Comparison of ENCODE assay signal across 12 mouse cellular contexts in the genomic region with DNA sequence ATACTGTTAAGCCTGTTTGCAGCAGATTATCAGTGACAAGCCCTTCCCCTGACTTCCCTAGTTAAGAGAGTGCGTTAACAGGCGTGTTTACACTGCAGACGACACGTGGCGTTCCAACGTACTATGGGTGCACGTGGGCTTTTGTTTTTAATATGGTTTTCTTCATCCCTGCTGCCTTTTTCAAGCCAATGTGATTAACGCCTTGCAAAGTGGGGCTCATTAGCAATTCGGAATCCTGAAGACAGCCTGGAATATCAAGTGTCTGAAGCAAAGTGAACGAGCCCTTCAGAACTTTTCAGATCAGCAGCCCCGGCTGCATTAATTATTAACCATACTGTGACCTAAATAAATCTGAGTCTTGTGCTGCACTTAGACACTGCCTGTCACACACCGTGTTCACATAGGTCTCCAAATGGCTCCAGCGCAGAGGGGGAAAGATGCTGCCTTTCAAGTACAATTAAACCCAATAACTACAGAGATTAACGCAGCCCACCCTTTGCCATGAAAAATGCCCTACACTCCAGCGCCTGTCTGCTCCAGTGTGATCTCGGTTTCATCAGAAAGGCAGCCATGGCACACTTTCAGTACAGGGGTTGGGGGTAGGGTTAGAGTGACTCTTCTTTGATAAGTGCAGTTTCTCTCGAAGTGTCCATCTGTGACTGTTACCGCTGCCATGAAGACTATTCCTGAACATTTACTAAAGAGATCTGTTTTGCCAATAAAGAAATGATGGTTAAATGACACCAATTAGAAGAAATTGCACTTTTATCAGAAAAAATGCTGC.
DNase-seq lines count a peak whose midpoint lies in the region; ATAC-seq lines count a peak whose summit lies in the region.
"Had no signal": no experiment of that assay in that cellular context is flagged by ENCODE, and none has a peak within 500 bp of the region (broad histone marks: within the 10 kb centered on the region; RNA-seq: fewer than 3 reads in every experiment).

No protein-coding gene starts in this region.

- DNase-seq in forebrain, embryonic 11.5 days (ENCODE audit: low spot score): no peak
- peak; percentile 60 for DNase-seq in yolk sac, embryonic 10.5 days (ENCODE audit: low spot score)
- no peak for DNase-seq in limb, embryonic 10.5 days (ENCODE audit: low spot score)
- DNase-seq in thymus, postnatal 14 days: no peak
- DNase-seq: adrenal gland, postnatal 25 days; cerebellum, adult 18-20 months; gastrocnemius, postnatal 36 days; lung, adult 18-20 months had no signal

- WGBS in forebrain, embryonic 13.5 days: 37% methylated on average over 18 of the region's 18 CpGs
- WGBS in forebrain, embryonic 11.5 days: 68% methylated on average over 18 of the region's 18 CpGs
- 41% methylated on average over 18 of the region's 18 CpGs for WGBS in midbrain, embryonic 16.5 days
- WGBS in midbrain, embryonic 13.5 days: 51% methylated on average over 18 of the region's 18 CpGs
- 62% methylated on average over 18 of the region's 18 CpGs for WGBS in liver, embryonic 12.5 days (ENCODE audit: insufficient replicate concordance)
- WGBS in limb, embryonic 10.5 days: 81% methylated on average over 18 of the region's 18 CpGs

- no peak overlapping the region for H3K9ac ChIP-seq in forebrain, embryonic 13.5 days
- no peak overlapping the region for H3K9ac ChIP-seq in forebrain, embryonic 11.5 days (ENCODE audit: low read length)
- no peak overlapping the region for H3K9ac ChIP-seq in midbrain, embryonic 16.5 days (ENCODE audit: low read depth, low read length)
- no peak overlapping the region for H3K9ac ChIP-seq in midbrain, embryonic 13.5 days (replicated peaks)
- H3K9ac ChIP-seq in liver, embryonic 12.5 days: no peak overlapping the region

- H3K27me3 ChIP-seq in forebrain, embryonic 13.5 days: peaks cover 10% of the 10 kb centered on the region
- H3K27me3 ChIP-seq in forebrain, embryonic 11.5 days (ENCODE audit: control insufficient read depth, insufficient read depth, low read length): no peaks in the 10 kb centered on the region
- H3K27me3 ChIP-seq in midbrain, embryonic 16.5 days (ENCODE audit: control insufficient read depth, insufficient read depth, low read depth, low read length): no peaks in the 10 kb centered on the region
- H3K27me3 ChIP-seq in midbrain, embryonic 13.5 days: no peaks in the 10 kb centered on the region
- H3K27me3 ChIP-seq in liver, embryonic 12.5 days (replicated peaks): no peaks in the 10 kb centered on the region
- no peaks in the 10 kb centered on the region for H3K27me3 ChIP-seq in limb, embryonic 10.5 days (ENCODE audit: low read depth, poor library complexity, severe bottlenecking)

- no peaks in the 10 kb centered on the region for H3K36me3 ChIP-seq in forebrain, embryonic 13.5 days (ENCODE audit: poor library complexity, severe bottlenecking)
- H3K36me3 ChIP-seq in forebrain, embryonic 11.5 days (ENCODE audit: control insufficient read depth, insufficient read depth, low read length): no peaks in the 10 kb centered on the region
- no peaks in the 10 kb centered on the region for H3K36me3 ChIP-seq in midbrain, embryonic 16.5 days (ENCODE audit: control insufficient read depth, insufficient read depth, low read length)
- no peaks in the 10 kb centered on the region for H3K36me3 ChIP-seq in midbrain, embryonic 13.5 days
- H3K36me3 ChIP-seq in liver, embryonic 12.5 days: no peaks in the 10 kb centered on the region
- no peaks in the 10 kb centered on the region for H3K36me3 ChIP-seq in limb, embryonic 10.5 days

- H3K27ac ChIP-seq in forebrain, embryonic 13.5 days: no peak overlapping the region
- H3K27ac ChIP-seq in forebrain, embryonic 11.5 days (ENCODE audit: low read depth, low read length): no peak overlapping the region
- H3K27ac ChIP-seq in midbrain, embryonic 16.5 days (ENCODE audit: low read length): 0 out of 2 replicates have a peak overlapping the region, but pooled peaks have one; percentile 14
- H3K27ac ChIP-seq in midbrain, embryonic 13.5 days: no peak overlapping the region
- no peak overlapping the region for H3K27ac ChIP-seq in liver, embryonic 12.5 days
- H3K27ac ChIP-seq in limb, embryonic 10.5 days: no peak overlapping the region

- H3K4me2 ChIP-seq in forebrain, embryonic 13.5 days: 0 out of 2 replicates have a peak overlapping the region, but pooled peaks have one; percentile 5
- no peak overlapping the region for H3K4me2 ChIP-seq in forebrain, embryonic 11.5 days (ENCODE audit: low read depth, low read length, severe bottlenecking)
- no peak overlapping the region for H3K4me2 ChIP-seq in midbrain, embryonic 16.5 days (ENCODE audit: low read length)
- H3K4me2 ChIP-seq in midbrain, embryonic 13.5 days (replicated peaks): no peak overlapping the region
- H3K4me2 ChIP-seq in liver, embryonic 12.5 days: peak overlapping the region; percentile 20; the same call in 1 of the 2 replicates

- ATAC-seq in forebrain, embryonic 13.5 days: peak; percentile 41; the same call in 1 of the 2 replicates
- ATAC-seq in forebrain, embryonic 11.5 days (replicated peaks; ENCODE audit: low FRiP score): no peak
- ATAC-seq in midbrain, embryonic 16.5 days: 0 out of 2 replicates have a peak, but pooled peaks have one; percentile 45
- no peak for ATAC-seq in midbrain, embryonic 13.5 days
- ATAC-seq in liver, embryonic 12.5 days: peak; percentile 52; the same call in 1 of the 2 replicates

- no peak overlapping the region for H3K4me3 ChIP-seq in forebrain, embryonic 13.5 days
- H3K4me3 ChIP-seq in forebrain, embryonic 11.5 days (ENCODE audit: low read depth, low read length): no peak overlapping the region
- no peak overlapping the region for H3K4me3 ChIP-seq in midbrain, embryonic 16.5 days (ENCODE audit: low read depth, low read length)
- no peak overlapping the region for H3K4me3 ChIP-seq in midbrain, embryonic 13.5 days (replicated peaks)
- no peak overlapping the region for H3K4me3 ChIP-seq in liver, embryonic 12.5 days
- H3K4me3 ChIP-seq in limb, embryonic 10.5 days: no peak overlapping the region

- H3K9me3 ChIP-seq in forebrain, embryonic 13.5 days (replicated peaks): no peaks in the 10 kb centered on the region
- no peaks in the 10 kb centered on the region for H3K9me3 ChIP-seq in forebrain, embryonic 11.5 days (ENCODE audit: control insufficient read depth, low read length)
- no peaks in the 10 kb centered on the region for H3K9me3 ChIP-seq in midbrain, embryonic 16.5 days (replicated peaks; ENCODE audit: control insufficient read depth, low read length, poor library complexity, severe bottlenecking)
- no peaks in the 10 kb centered on the region for H3K9me3 ChIP-seq in midbrain, embryonic 13.5 days
- H3K9me3 ChIP-seq in liver, embryonic 12.5 days (replicated peaks): no peaks in the 10 kb centered on the region
- no peaks in the 10 kb centered on the region for H3K9me3 ChIP-seq in limb, embryonic 10.5 days (replicated peaks)

- H3K4me1 ChIP-seq in forebrain, embryonic 13.5 days: peaks cover 19% of the 10 kb centered on the region
- no peaks in the 10 kb centered on the region for H3K4me1 ChIP-seq in forebrain, embryonic 11.5 days (replicated peaks; ENCODE audit: control insufficient read depth, insufficient read depth, low read length)
- peaks cover 4% of the 10 kb centered on the region; the same call in 1 of the 2 replicates for H3K4me1 ChIP-seq in midbrain, embryonic 16.5 days (ENCODE audit: control insufficient read depth, insufficient read depth, low read length)
- peaks cover 9% of the 10 kb centered on the region for H3K4me1 ChIP-seq in midbrain, embryonic 13.5 days (replicated peaks)
- H3K4me1 ChIP-seq in liver, embryonic 12.5 days: no peaks in the 10 kb centered on the region
- H3K4me1 ChIP-seq in limb, embryonic 10.5 days: no peaks in the 10 kb centered on the region; the same call in 1 of the 2 replicates

Comparison
In these comparisons a context has a peak if more than half of its experiments do, and no peak if none do; other contexts are left out.
1. ATAC-seq: peak in forebrain, embryonic 13.5 days (single experiment), midbrain, embryonic 16.5 days (single experiment) and liver, embryonic 12.5 days (single experiment); none in forebrain, embryonic 11.5 days (single experiment) and midbrain, embryonic 13.5 days (single experiment).
2. H3K4me2 ChIP-seq: peak in forebrain, embryonic 13.5 days (single experiment) and liver, embryonic 12.5 days (single experiment); none in forebrain, embryonic 11.5 days (single experiment), midbrain, embryonic 16.5 days (single experiment) and midbrain, embryonic 13.5 days (single experiment).